ENCODE assay signal across 17 mouse cellular contexts in the genomic region with DNA sequence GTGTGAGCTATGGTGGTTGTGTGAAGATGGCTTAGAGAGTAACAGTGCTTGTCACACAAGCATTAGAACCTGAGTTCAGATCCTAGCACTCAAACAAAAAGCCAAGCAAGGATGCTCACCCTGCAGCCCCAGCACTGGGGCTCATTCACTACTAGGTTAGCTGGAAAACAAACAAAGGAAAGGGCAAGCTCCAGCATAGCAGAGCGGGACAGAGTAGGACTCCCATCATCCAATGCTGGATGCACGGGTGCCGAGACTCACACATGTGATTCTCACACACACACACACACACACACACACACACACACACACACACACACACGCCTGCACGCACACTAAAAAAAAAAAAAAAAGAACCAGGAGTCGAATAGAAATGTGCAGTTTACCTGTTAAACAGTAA.
"Had no signal": no experiment of that assay in that cellular context is flagged by ENCODE, and none has a peak within 500 bp of the region (broad histone marks: within the 10 kb centered on the region; RNA-seq: fewer than 3 reads in every experiment).

No protein-coding gene starts in this region.

- H3K4me2 ChIP-seq: lung, embryonic 15.5 days; midbrain, embryonic 11.5 days; midbrain, embryonic 13.5 days; midbrain, embryonic 15.5 days; neural tube, embryonic 12.5 days; stomach, embryonic 15.5 days had no signal

- H3K9me3 ChIP-seq: lung, embryonic 15.5 days; megakaryocyte, embryonic 14.5 days; midbrain, embryonic 13.5 days; midbrain, embryonic 15.5 days; neural tube, embryonic 12.5 days; stomach, embryonic 15.5 days had no signal

- H3K9ac ChIP-seq: lung, embryonic 15.5 days; midbrain, embryonic 13.5 days; midbrain, embryonic 15.5 days; neural tube, embryonic 12.5 days; stomach, embryonic 15.5 days had no signal

- H3K27ac ChIP-seq: lung, embryonic 15.5 days; macrophage; midbrain, embryonic 13.5 days; midbrain, embryonic 15.5 days; neural tube, embryonic 12.5 days; stomach, embryonic 15.5 days; stomach, postnatal 0 days had no signal

- H3K36me3 ChIP-seq: lung, embryonic 15.5 days; midbrain, embryonic 13.5 days; midbrain, embryonic 15.5 days; neural tube, embryonic 12.5 days; stomach, embryonic 15.5 days had no signal

- H3K4me3 ChIP-seq: lung, embryonic 15.5 days; midbrain, embryonic 13.5 days; midbrain, embryonic 15.5 days; neural tube, embryonic 12.5 days; stomach, embryonic 15.5 days had no signal

- DNase-seq: lung, adult 2 months; lung, postnatal 14 days; lung, postnatal 36 days; right cerebral cortex, postnatal 14 days; thymus, adult 2 months; thymus, postnatal 25 days; thymus, postnatal 4 days had no signal

- H3K27me3 ChIP-seq: stomach, embryonic 15.5 days had no signal

- ATAC-seq: lung, postnatal 0 days; midbrain, embryonic 13.5 days; midbrain, embryonic 15.5 days had no signal
